Mouse (Mus musculus): Measurements from ENCODE around the gene Msmo1.

The Msmo1 gene

DNA sequence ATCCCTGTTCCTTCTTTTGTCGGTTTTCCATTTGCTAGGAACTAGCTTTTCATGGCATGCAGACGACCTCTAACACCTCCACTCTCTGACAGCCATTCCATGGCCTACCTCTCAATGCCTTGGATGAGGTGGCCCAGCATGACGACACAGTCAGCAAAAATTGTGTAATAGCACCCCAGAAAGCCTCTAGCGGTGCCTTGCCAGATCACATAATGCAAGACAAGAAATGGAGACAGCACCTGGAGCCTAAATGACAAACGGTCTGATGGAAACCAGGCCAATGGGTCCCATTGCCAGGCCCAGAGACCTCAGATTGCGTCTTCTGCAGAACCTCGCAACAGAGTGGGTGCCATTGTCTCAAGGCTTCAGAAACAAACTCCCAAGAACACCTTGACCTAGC is 21.1 kb downstream of the Msmo1 start:
- DNase-seq (ENCODE audit: low read depth, low spot score) = no peak

DNA sequence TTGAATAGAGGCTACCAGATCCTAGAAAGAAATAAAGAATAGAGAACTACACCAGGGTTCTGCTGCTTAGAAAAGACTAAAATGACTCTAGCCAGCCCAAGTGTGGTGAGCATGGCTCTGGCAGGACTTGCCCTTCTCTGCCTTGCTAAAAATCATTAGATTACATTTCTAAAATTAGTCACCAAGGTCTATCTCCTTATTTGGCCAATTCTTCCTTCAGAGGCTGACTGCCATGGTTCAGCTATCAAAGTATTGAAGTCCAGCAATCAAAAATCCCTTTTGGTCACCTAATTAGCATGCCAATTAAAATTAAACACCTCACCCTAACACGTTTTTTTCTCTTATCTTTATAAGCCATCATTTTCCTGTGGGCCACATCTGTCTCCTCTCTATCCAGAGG is 22.0 kb downstream of the Msmo1 start:
- DNase-seq (ENCODE audit: low read depth, low spot score) = no peak

DNA sequence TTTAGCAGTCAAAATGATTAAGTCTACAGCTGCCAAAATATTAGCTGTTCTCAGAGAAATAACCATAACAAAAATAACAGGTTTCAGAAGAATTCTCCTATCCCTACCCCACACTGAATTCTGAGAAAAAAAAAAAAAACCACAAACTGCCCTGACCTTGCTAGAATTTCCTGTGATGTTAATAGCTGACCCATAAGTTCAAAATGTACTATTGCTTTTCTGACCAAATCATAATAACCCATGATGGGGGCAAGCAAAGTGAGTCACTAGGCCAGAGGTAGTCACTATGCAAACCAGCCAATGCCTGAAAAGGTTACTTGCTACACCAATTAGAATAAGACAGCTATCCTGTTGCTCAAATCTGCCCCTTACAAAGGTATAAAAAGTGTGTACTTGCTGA is 26.1 kb downstream of the Msmo1 start:
- DNase-seq (ENCODE audit: low read depth, low spot score) = no peak

DNA sequence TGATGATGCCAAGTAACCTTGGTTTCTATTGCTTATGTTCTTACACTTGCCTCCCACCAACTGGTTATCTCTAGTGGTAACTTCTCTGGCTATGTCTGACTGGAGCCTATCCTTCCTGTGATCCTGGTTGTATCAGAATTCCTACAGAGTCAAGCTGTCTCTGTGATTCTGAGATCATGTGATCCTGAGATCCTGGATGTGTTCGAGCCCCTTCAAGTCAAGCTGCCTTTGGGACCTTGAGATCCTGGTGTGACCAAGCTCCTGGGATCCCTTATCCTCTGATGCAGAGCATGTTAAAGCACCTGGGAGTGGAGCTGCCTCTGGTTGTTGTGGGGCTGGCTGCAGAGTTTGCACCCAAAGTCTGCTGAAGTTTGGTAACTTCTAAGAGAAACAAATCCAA is 30.4 kb downstream of the Msmo1 start:
- no peak for DNase-seq (ENCODE audit: low read depth, low spot score)

DNA sequence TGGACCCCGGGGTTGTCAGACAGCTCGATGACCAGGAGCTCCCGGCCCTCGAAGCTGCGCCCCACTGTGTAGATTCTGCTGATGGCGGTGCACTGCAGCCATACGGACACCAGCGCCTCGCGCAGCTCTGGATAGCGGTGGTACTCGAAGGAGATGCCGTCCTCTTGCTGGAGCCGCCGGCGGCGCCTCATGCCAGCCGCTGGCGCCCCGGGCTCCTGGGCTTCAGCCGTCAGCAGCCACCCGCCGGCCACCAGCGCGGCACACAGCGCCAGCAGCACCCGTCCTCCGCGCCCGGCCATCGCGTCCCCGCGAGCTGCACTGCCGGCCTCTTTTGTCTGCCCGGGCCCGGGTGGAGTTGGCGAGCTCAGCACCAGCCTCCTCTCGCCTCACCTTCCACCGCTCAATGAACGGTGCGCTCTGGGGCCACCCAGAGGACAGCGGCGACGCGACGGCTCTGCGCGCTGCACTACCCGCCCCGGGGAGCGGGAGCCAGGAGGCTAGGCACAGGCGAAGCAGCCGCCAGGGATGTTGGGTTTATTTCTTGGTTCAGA is 40.9 kb downstream of the Msmo1 start, which contains the start of gene Cpe:
Gene Cpe, minus strand, starts transcription at position 404 of the 551 bp plus-strand sequence.
- peak; percentile 88 for DNase-seq (ENCODE audit: low read depth, low spot score)

DNA sequence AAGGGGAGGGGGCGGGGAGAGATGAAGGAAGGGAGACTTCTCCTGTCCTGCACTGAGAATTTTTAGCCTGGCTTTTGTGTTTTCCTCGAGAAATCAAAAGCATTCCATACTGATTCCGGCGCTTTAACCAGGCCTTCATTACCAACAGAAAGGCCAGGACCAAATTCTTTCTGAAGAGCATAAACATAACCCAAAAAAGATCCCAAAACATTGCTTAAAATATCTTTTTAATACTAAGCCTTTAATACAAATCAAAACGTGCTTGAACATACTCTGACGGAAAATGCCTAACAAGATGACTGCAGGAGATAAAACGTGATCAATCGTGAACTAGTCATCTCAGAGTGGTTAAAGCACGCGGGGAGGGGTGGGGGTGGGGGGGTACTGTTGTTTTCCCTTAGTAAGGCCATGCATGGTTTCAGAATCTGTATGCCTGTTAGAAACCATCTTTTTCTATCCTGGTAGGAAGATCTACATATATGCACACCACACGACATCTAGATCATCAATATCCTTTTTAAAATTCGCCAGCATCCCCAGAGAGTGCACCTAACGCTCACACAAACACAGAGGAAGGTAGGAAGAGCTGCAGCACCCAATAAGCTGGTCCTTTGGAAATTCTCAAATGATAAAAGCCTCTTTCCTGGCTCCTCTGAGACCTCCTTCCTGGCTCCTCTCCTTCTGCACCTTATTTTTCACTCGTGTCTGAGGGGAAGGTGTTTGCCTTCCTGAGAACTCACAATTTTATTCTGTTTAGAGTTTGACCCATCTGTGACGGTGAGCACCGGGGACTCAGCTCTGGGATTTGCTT is 41.8 kb downstream of the Msmo1 start:
- DNase-seq (ENCODE audit: low read depth, low spot score) = no peak

DNA sequence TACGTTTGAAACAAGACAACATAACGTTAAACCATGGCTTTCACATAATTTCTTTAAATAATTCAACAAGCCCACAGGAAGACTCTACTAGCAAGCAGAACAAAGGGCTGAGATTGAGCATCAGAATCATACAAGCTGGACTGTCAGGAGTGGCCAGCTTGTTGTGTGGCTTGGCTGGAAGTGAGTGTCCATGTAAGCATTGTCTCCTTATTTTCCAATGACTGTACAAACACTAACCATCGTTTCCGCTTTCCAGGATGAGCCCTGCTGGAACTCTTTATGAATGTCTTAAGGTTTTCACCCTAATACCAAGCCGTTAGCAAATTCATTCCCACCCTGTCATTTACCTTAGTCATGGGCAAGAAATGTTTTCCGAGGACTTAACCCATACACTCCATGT is 42.7 kb downstream of the Msmo1 start:
- DNase-seq (ENCODE audit: low read depth, low spot score) = no peak

DNA sequence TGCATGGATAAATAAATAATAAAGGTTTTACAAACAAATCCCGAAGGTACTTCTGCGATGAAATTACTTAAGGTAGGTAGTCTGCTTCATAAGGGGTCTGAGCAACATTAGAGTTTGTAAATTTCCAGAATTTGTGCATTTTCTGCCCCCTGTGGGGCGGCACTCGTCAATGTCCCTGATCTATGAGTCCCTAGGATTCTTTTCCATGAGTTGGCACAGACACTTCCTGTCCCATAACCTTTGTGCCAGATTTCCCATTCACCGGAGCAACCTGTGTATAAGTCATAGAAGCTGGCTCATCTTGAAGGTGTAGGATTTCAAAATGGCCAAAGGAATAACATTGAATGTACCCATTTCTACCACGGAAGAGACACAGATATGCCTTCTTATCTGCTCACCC is 43.3 kb downstream of the Msmo1 start:
- DNase-seq (ENCODE audit: low read depth, low spot score) = no peak

DNA sequence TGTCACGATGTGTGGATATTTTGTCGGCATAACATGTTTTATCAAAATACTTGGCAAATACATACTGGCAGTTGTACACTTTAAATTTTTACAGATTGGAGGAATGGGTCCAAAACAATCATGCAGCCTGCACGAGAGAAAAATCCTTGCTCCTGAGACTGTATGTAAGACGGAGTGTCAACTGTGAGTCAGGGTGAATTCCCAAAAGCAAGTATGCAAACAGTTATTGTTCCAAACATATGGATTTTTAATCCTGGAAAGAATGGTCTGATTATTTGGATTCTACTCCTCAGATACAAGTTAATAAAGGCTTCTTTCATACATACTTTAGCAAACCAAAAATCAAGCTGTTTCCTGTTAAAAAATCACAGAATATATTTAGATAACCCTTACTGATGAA is 44.9 kb downstream of the Msmo1 start:
- no peak for DNase-seq (ENCODE audit: low read depth, low spot score)

DNA sequence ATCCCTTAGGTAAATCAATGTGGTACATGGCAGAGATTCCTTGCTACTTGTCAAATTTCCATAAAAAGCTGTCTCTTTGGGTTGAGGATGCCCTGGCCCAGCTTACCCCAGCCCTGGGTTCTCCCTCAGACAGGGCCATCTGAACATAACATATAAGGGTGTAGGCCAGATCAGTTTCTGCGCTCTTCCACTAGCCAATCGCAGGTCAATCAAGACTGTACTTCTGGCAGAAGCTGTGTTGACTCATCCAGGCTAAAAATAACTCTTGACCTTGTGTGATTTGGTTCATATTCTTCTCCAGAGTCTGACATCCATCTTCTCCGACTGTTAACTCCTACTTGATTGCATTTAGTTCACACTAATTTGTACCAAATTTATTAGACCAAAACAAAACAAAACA is 45.4 kb downstream of the Msmo1 start:
- no peak for DNase-seq (ENCODE audit: low read depth, low spot score)

DNA sequence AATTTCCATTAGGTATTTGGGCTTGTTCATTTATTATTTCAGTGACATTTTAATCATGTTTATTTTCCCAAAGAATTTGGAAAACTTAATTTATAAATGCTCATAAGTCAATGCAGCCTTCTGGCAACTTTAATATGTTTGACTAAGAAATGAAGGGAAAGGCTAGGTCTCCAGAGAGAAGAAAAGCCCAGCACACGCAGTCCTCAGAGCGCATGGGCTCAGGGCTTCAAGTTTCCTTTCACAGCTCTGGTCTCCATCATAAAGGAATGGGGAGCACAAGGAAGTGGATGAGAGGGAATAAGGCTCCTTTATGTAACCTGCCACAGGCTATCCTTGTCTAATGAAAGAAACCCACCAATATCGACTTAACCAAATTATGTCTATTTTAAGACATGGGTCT is 51.1 kb downstream of the Msmo1 start:
- no peak for DNase-seq (ENCODE audit: low read depth, low spot score)

DNA sequence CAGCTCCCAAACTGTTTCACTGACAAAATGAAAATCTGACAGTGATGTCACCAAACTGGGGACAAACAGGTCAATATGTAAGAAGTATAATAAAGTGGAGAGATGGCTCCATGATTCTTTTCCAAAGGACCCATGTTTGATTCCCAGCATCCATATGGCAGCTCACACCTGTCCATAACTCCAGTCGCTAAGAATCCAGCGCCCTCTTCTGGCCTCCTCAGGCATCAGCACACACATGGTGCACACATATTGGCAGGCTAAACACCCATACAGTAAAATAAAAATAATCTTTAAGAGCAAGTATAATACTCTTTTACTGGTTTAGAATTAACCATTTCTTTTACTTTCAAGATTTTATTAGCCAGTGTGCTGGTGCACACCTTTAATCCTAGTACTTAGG is 57.2 kb downstream of the Msmo1 start:
- DNase-seq (ENCODE audit: low read depth, low spot score) = no peak

DNA sequence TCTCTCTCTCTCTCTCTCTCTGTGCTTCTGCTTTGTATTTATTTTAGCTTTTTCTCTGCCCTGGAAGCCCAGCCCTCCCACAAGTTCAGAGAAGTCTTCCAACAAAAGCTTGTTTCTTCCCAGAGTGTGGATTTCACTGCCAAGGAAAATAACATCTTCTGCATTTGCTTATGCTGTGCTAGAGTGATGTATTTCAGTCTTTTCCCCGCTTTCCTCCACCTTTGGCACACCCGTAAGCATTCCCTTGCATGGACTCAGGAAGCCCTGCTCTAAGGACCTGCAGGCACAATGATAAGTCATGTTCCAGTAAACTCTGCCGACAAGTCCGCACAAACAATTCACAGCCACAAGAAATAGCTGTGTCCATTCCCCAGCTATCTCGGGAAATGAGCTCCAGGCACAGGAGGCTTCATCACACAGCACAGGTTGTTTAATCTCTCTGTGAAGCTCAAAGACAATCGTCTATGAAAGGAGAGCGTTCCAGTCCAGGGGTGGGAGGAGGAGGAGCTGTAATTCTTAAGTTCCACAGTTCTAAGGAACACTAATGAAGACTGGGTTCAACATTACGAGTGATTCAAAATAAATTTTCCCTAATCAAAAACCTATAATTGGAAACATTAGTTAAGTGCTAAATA is 58.5 kb downstream of the Msmo1 start:
- no peak for DNase-seq (ENCODE audit: low read depth, low spot score)

DNA sequence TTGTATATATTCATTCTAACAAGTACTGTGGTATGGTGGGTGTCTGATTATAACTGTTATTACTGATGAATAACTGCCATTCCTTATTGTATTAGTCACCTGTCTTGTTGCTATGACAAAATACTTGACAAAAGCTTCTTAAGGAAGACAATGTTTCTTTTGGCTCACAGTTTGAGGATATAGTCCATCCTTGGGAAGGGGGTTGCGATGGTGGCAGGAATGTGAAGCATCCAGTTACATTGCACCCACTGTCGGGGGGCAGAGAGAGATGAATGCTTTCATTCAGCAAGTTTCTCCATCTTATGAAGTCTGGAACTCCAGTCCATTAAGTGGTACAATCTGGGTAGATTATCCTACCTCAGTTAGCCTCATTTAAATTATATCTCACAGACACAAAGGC is 60.7 kb downstream of the Msmo1 start:
- no peak for DNase-seq (ENCODE audit: low read depth, low spot score)

DNA sequence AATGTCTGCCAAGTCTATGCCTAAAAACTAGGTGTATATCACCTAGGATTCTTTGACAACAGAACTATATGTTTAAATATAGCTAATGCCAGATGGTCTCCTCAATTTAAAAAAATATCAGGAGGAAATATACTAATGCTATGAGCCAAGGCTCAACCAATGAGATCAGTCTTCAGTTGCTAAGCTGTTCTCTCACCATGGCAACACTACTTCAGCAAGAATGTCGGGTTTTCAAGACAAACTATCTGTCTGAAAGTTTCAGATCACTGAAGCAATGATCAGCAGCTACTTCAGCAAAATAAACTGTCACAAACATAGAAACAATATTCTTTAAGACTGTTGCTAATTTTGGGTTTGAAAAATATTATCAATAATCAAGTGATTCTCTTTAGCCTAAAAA is 61.7 kb downstream of the Msmo1 start:
- no peak for DNase-seq (ENCODE audit: low read depth, low spot score)

All from forelimb bud, embryonic 11.5 days (tissue).